Mouse (Mus musculus) neural tube, embryonic 14.5 days (tissue): ENCODE data around the gene Gm17662. TPM values are rescaled to one million over a fixed set of nuclear protein-coding genes. Genes with fewer than 3 reads are reported as not detected.

Source experiments
- ATAC-seq: fragments of 200-750 bp; cut with Nextera tagmentation; 2 replicates; pipeline ENCODE4 v1.8.0; 2017; ENCODE audit warnings: low read depth, mild to moderate bottlenecking, moderate TSS enrichment, moderate library complexity
- H3K27ac ChIP-seq: fragments of 300-500 bp; sonication (generic); 2 replicates; pipeline ENCODE4 v1.5.1; 2014; ENCODE audit warnings: low read depth, mild to moderate bottlenecking, control low read depth, low read length, moderate library complexity, mixed read lengths
- H3K27me3 ChIP-seq: fragments of 300-500 bp; sonication (generic); 2 replicates; pipeline ENCODE4 v1.6.1; 2014; ENCODE audit warnings: low read length; ENCODE audit not compliant: control insufficient read depth, insufficient read depth
- H3K36me3 ChIP-seq: fragments of 300-500 bp; sonication (generic); 2 replicates; pipeline ENCODE4 v1.6.1; 2014; ENCODE audit warnings: low read length, mixed read lengths; ENCODE audit not compliant: control insufficient read depth, insufficient read depth
- H3K4me1 ChIP-seq: fragments of 300-500 bp; sonication (generic); 2 replicates; pipeline ENCODE4 v1.6.1; 2014; ENCODE audit warnings: low read length; ENCODE audit not compliant: control insufficient read depth, insufficient read depth
- H3K4me2 ChIP-seq: fragments of 300-500 bp; sonication (generic); 2 replicates; pipeline ENCODE4 v1.6.1; 2014; ENCODE audit warnings: mild to moderate bottlenecking, low read depth, low read length, control low read depth
- H3K4me3 ChIP-seq: fragments of 300-500 bp; sonication (generic); 2 replicates; pipeline ENCODE4 v1.5.1; 2014; ENCODE audit warnings: low read depth, low read length, control low read depth, mixed read lengths
- H3K9ac ChIP-seq: fragments of 300-500 bp; sonication (generic); replicated peaks from 2 replicates; pipeline ENCODE4 v1.6.1; 2014; ENCODE audit warnings: low read depth, mild to moderate bottlenecking, control low read depth, low read length, mixed read lengths
- H3K9me3 ChIP-seq: fragments of 300-500 bp; sonication (generic); 2 replicates; pipeline ENCODE4 v1.6.1; 2016; ENCODE audit warnings: low read length; ENCODE audit not compliant: control insufficient read depth
- WGBS: fragments of 180-500 bp; shearing (Covaris S2); extraction: QIAGEN DNeasy Blood & Tissue Kit; methylation state at CpG from one replicate; pipeline ENCODE4 v1.1.7; 2014; 5-methylcytosine and 5-hydroxymethylcytosine counted together
- polyA plus RNA-seq: library from polyadenylated mRNA; unstranded; fragments of >200 nt; fragmentation: Nextera tagmentation; extraction: Ambion mirVana; gene quantifications from 2 replicates; pipeline ENCODE4 v1.2.1, GENCODE M21; 2014

The Gm17662 gene
- polyA plus RNA-seq, 1 experiment from 2014 or later, result not detected

GRCm38 (mm10) chr4:104828939-104829338 is 28.2 kb upstream of the Gm17662 start:
- no peak overlapping the region for H3K9ac ChIP-seq
- H3K36me3 ChIP-seq, result no peaks in the 10 kb centered on the region
- WGBS, result 79% methylated on average over 5 of the region's 5 CpGs

GRCm38 (mm10) chr4:104835096-104835495 is 22.0 kb upstream of the Gm17662 start:
- 15% methylated on average over 5 of the region's 5 CpGs for WGBS
- no peaks in the 10 kb centered on the region for H3K9me3 ChIP-seq
- no peak overlapping the region for H3K4me2 ChIP-seq

More at GRCm38 (mm10) chr4:104828939-104829338, 28.2 kb upstream of the Gm17662 start:
- no peaks in the 10 kb centered on the region for H3K4me1 ChIP-seq
- no peak overlapping the region for H3K4me2 ChIP-seq
- H3K9me3 ChIP-seq, result no peaks in the 10 kb centered on the region
- no peak overlapping the region for H3K4me3 ChIP-seq
- no peak overlapping the region for H3K27ac ChIP-seq
- no peak for ATAC-seq
- H3K27me3 ChIP-seq, result no peaks in the 10 kb centered on the region

DNA sequence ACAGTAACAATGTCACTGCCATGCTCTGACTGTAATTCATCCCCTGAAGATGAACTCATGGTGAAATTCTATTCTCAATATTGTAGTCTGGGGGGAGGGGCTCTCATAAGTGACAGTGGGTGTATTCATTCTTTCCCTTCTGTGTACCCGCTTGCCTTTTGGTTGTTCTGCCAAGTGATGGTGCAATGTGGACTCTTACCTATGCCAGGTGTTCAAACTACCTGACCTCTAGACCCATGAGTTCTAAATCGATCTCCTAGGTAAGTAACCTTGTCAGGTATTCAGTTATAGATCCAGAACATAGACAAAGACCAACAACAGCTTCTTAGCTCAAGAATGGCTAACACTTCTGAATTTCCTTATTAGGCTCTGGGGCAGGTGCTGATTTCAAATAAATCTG is 18.8 kb upstream of the Gm17662 start:
- H3K4me3 ChIP-seq, result no peak overlapping the region
- H3K36me3 ChIP-seq, result no peaks in the 10 kb centered on the region
- peaks cover 4% of the 10 kb centered on the region; the same call in 1 of the 2 replicates for H3K4me1 ChIP-seq
- no peak for ATAC-seq
- no peaks in the 10 kb centered on the region for H3K9me3 ChIP-seq
- no peaks in the 10 kb centered on the region for H3K27me3 ChIP-seq
- no peak overlapping the region for H3K4me2 ChIP-seq
- no peak overlapping the region for H3K27ac ChIP-seq
- no peak overlapping the region for H3K9ac ChIP-seq
- WGBS, result 81% methylated on average over 2 of the region's 2 CpGs

More at GRCm38 (mm10) chr4:104835096-104835495, 22.0 kb upstream of the Gm17662 start:
- peaks cover 4% of the 10 kb centered on the region; the same call in 1 of the 2 replicates for H3K4me1 ChIP-seq
- ATAC-seq, result peak; percentile 56; the same call in 1 of the 2 replicates
- no peaks in the 10 kb centered on the region for H3K27me3 ChIP-seq
- no peak overlapping the region for H3K9ac ChIP-seq
- no peak overlapping the region for H3K27ac ChIP-seq
- H3K36me3 ChIP-seq, result no peaks in the 10 kb centered on the region
- H3K4me3 ChIP-seq, result no peak overlapping the region

DNA sequence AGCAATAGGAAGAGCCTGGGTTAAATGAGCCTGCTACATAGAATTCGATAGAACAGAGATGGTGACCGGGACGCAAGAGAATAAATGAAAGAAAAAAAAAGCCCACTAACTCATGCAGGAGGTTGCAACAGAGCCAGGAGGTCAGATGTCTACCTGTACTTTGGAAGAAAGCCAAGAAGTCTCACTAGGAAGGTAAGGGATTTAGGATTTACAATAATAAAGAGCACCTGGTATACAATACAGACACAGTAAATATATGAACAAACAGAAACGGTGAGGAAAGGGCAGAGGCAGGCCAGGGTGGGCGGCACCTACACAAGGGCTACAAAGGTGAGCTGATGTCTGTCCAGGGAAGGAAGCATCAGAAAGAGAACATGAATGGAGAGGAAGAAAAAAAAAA is 14.9 kb upstream of the Gm17662 start:
- H3K4me3 ChIP-seq, result no peak overlapping the region
- ATAC-seq, result no peak
- no peak overlapping the region for H3K27ac ChIP-seq
- WGBS, result 90% methylated on average over 5 of the region's 5 CpGs
- H3K4me2 ChIP-seq, result no peak overlapping the region
- H3K36me3 ChIP-seq, result no peaks in the 10 kb centered on the region
- H3K27me3 ChIP-seq, result no peaks in the 10 kb centered on the region
- no peak overlapping the region for H3K9ac ChIP-seq
- no peaks in the 10 kb centered on the region for H3K9me3 ChIP-seq
- H3K4me1 ChIP-seq, result no peaks in the 10 kb centered on the region

- no peak overlapping the region for H3K4me3 ChIP-seq
- no peaks in the 10 kb centered on the region for H3K27me3 ChIP-seq
- H3K9ac ChIP-seq, result no peak overlapping the region
- no peaks in the 10 kb centered on the region for H3K9me3 ChIP-seq
- H3K27ac ChIP-seq, result no peak overlapping the region
- H3K36me3 ChIP-seq, result no peaks in the 10 kb centered on the region
- 35% methylated on average over 4 of the region's 4 CpGs for WGBS
- no peak overlapping the region for H3K4me2 ChIP-seq
- ATAC-seq, result no peak
- no peaks in the 10 kb centered on the region for H3K4me1 ChIP-seq
Observed at GRCm38 (mm10) chr4:104843546-104843945, 13.6 kb upstream of the Gm17662 start.

DNA sequence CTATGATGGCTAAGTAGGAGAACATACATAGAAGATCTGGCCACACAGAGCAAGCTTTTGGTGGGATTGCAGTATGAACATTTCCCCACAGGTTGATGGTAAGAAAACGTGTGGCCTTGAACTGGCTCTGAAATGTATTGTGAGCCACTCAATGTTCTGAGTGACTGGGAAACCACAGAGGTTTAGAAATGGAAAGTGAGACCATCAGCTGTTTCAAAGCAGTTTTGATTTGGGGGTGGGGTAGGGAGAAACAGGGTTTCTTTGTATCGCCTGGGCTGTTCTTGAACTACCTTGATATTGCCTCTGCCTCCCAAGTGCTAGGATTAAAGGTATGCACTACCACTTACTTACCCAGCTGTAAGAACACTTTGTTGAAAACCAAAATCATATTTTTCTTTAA is 1.9 kb upstream of the Gm17662 start:
- Histone ChIP-seq H3K9me3 (no peaks in the 10 kb centered on the region), H3K4me1 (no peaks in the 10 kb centered on the region), H3K27ac (no peak overlapping the region), H3K27me3 (no peaks in the 10 kb centered on the region), H3K36me3 (no peaks in the 10 kb centered on the region), H3K4me3 (no peak overlapping the region), H3K4me2 (no peak overlapping the region), H3K9ac (no peak overlapping the region)
- 92% methylated on average over 2 of the region's 2 CpGs for whole genome bisulfite sequencing
- ATAC-seq, result no peak

GRCm38 (mm10) chr4:104857823-104858222 is 694 bp downstream of the Gm17662 start:
- Histone ChIP-seq H3K27me3 (no peaks in the 10 kb centered on the region), H3K9ac (no peak overlapping the region), H3K4me2 (no peak overlapping the region), H3K9me3 (no peaks in the 10 kb centered on the region), H3K4me1 (no peaks in the 10 kb centered on the region), H3K36me3 (no peaks in the 10 kb centered on the region), H3K4me3 (no peak overlapping the region), H3K27ac (no peak overlapping the region)
- WGBS, result 88% methylated on average over 4 of the region's 4 CpGs
- ATAC-seq, result no peak

GRCm38 (mm10) chr4:104861241-104861640 is 4.1 kb downstream of the Gm17662 start:
- no peaks in the 10 kb centered on the region for H3K9me3 ChIP-seq
- no peaks in the 10 kb centered on the region for H3K36me3 ChIP-seq
- H3K4me1 ChIP-seq, result no peaks in the 10 kb centered on the region
- WGBS, result 87% methylated on average over 8 of the region's 8 CpGs
- H3K4me3 ChIP-seq, result no peak overlapping the region
- no peaks in the 10 kb centered on the region for H3K27me3 ChIP-seq
- H3K4me2 ChIP-seq, result no peak overlapping the region
- H3K9ac ChIP-seq, result no peak overlapping the region
- no peak overlapping the region for H3K27ac ChIP-seq
- no peak for ATAC-seq

- Histone ChIP-seq H3K27me3 (no peaks in the 10 kb centered on the region), H3K4me3 (no peak overlapping the region), H3K9ac (no peak overlapping the region), H3K27ac (no peak overlapping the region), H3K4me2 (no peak overlapping the region), H3K36me3 (no peaks in the 10 kb centered on the region), H3K4me1 (no peaks in the 10 kb centered on the region), H3K9me3 (no peaks in the 10 kb centered on the region)
- WGBS, result 89% methylated on average over 1 of the region's 1 CpGs
- no peak for ATAC-seq
Observed at GRCm38 (mm10) chr4:104864397-104864796, 7.3 kb downstream of the Gm17662 start.

DNA sequence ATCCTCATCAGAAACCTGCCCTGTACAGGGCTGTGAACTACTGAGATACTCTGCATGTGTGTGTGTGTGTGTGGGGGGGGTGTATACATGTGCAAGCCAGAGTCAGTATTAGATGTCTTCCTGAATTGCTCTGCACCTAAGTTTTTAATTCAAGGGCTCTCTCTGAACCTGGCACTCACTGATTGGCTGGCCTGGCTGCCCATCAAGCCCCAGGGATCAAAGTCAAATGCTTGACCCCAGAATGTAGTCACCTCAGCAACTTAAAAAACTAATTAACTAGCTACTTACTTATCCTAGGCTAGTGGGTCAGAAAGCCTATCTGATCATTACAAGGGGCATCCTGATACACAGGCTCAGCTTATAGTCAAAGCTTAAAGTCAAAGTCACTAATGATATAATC is 12.5 kb downstream of the Gm17662 start:
- Histone ChIP-seq H3K4me3 (no peak overlapping the region), H3K27ac (no peak overlapping the region), H3K9ac (no peak overlapping the region), H3K9me3 (no peaks in the 10 kb centered on the region), H3K27me3 (no peaks in the 10 kb centered on the region), H3K4me1 (no peaks in the 10 kb centered on the region), H3K4me2 (no peak overlapping the region), H3K36me3 (no peaks in the 10 kb centered on the region)
- no peak for ATAC-seq
